Mouse (Mus musculus): ENCODE data around the gene Pla2g2f.

DNA sequence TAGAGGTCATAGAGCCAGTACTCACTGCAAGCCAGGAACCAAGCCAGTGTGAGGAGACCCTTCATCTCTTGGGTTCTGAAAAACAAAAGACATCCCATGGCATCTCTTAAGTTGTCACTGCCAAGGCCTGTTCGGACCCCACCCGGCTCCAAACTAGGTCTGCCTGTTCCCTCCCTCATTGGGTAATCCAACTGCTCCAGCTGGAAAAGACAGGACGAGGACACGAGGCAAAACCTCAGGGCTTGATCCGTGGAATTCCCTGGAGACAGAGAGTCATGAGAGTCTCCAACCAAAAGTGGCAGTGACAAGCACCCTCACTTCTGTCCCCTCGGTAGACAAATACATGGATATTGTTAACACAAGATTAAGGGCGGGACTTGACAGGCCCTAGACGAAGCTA, 48.7 kb upstream of the Pla2g2f start:
- TF ChIP-seq CTCF (IDR thresholded peaks at IDR 0.05; ENCODE audit: extremely low read depth, insufficient read length, insufficient replicate concordance, low read depth, low read length) (no peak), POLR2A (IDR thresholded peaks at IDR 0.05; ENCODE audit: low read depth, low read length) (no peak)
